Mouse (Mus musculus) T-helper 1 cell (primary cell): ENCODE data around the gene St6galnac3.

ENCODE experiments used
- in situ Hi-C: fragments of 300-600 bp; cut with MboI, MseI; formaldehyde crosslinking; loops from one replicate; pipeline ENCODE4 v1.15.1; 2025; ENCODE audit warnings: high pct_unique_total_duplicates

St6galnac3 gene

GRCm38 (mm10) chr3:153593978-153594377, 131.0 kb downstream of the St6galnac3 start:
- in situ Hi-C loops = no loop called here

- in situ Hi-C loops = no loop called here
These were observed 131.9 kb downstream of the St6galnac3 start for GRCm38 (mm10) chr3:153593103-153593502.

GRCm38 (mm10) chr3:153587594-153587993, 137.4 kb downstream of the St6galnac3 start:
- in situ Hi-C loops = no loop called here

- in situ Hi-C loops = no loop called here
These were observed 140.1 kb downstream of the St6galnac3 start for GRCm38 (mm10) chr3:153584836-153585235.

- in situ Hi-C loops = no loop called here
These were observed 142.9 kb downstream of the St6galnac3 start for GRCm38 (mm10) chr3:153582065-153582464.

GRCm38 (mm10) chr3:153580625-153581024, 144.3 kb downstream of the St6galnac3 start:
- in situ Hi-C loops = no loop called here

GRCm38 (mm10) chr3:153580136-153580535, 144.8 kb downstream of the St6galnac3 start:
- in situ Hi-C loops = no loop called here

- in situ Hi-C loops = no loop called here
These were observed 147.7 kb downstream of the St6galnac3 start for GRCm38 (mm10) chr3:153577286-153577685.

- in situ Hi-C loops = no loop called here
These were observed 153.8 kb downstream of the St6galnac3 start for GRCm38 (mm10) chr3:153571152-153571551.

GRCm38 (mm10) chr3:153568815-153569214, 156.2 kb downstream of the St6galnac3 start:
- in situ Hi-C loops = no loop called here

- in situ Hi-C loops = no loop called here
These were observed 157.1 kb downstream of the St6galnac3 start for GRCm38 (mm10) chr3:153567913-153568312.

- in situ Hi-C loops = no loop called here
These were observed 157.5 kb downstream of the St6galnac3 start for GRCm38 (mm10) chr3:153567512-153567911.

- in situ Hi-C loops = no loop called here
These were observed 158.9 kb downstream of the St6galnac3 start for GRCm38 (mm10) chr3:153566100-153566499.

GRCm38 (mm10) chr3:153560897-153561296, 164.1 kb downstream of the St6galnac3 start:
- in situ Hi-C loops = no loop called here

GRCm38 (mm10) chr3:153559586-153559985, 165.4 kb downstream of the St6galnac3 start:
- in situ Hi-C loops = no loop called here

- in situ Hi-C loops = no loop called here
These were observed 168.4 kb downstream of the St6galnac3 start for GRCm38 (mm10) chr3:153556621-153557020.

GRCm38 (mm10) chr3:153553712-153554111, 171.3 kb downstream of the St6galnac3 start:
- in situ Hi-C loops = no loop called here

- in situ Hi-C loops = no loop called here
These were observed 171.7 kb downstream of the St6galnac3 start for GRCm38 (mm10) chr3:153553226-153553625.

- in situ Hi-C loops = loop anchor here (10.0 kb wide), 1 partner anchor 182 kb away; no protein-coding TSS in a partner anchor
These were observed 177.9 kb downstream of the St6galnac3 start for GRCm38 (mm10) chr3:153546936-153547683.

- in situ Hi-C loops = loop anchor here (10.0 kb wide), 1 partner anchor 175 kb away; no protein-coding TSS in a partner anchor
These were observed 185.1 kb downstream of the St6galnac3 start for GRCm38 (mm10) chr3:153539851-153540250.

GRCm38 (mm10) chr3:153538396-153538795, 186.6 kb downstream of the St6galnac3 start:
- in situ Hi-C loops = no loop called here

GRCm38 (mm10) chr3:153537435-153537834, 187.5 kb downstream of the St6galnac3 start:
- in situ Hi-C loops = no loop called here

- in situ Hi-C loops = no loop called here
These were observed 188.7 kb downstream of the St6galnac3 start for GRCm38 (mm10) chr3:153536260-153536659.
